In the genomic region with DNA sequence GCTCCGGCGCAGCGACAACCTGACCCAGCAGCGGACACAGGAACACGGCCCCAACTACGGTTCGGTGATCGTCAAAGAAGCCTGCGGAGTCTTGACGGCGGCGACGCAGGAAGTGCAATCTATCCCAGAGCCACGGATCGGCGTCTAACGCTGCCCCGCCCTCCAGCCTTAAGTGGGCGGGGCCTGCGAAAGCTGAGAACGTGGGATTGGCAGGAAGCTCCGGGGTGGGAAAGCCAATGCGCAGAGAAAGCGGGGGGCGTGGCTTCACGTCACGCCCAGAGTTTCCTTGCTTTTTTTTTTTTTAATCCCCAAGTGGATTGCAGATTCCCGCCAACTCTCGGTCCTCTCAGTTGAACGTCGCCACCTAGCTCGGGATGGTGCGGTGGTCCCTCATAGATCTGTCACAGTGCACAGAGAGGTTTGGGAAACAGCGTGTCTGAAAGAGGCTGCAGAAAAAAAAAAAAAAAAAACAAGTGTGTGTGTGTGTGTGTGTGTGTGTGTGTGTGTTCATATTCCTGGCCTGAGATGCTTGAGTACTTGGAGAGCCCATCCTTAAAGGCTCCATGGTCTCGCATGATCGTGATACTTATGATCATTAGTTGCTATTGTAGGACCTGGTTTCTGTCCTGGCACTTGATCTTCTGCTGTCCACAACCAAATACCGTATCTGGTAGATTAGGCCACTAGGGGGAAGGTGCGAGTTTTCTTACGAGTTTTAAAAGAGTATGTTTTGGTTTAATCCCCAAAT, we compare ENCODE assay signal across 8 mouse cellular contexts. TPM values are rescaled to one million over a fixed set of nuclear protein-coding genes. Genes with fewer than 3 reads are reported as not detected.
A peak's percentile ranks its signal among the peaks of the same experiment; 100 is the strongest.
DNase-seq lines count a peak whose midpoint lies in the region; ATAC-seq and TF ChIP-seq lines count a peak whose summit lies in the region.

A gene (minus strand): TSS at position 114 of the 748 bp plus-strand sequence.

- intact Hi-C loops in heart, adult 2 months (cut with DNase I): loop anchor here (1.0 to 5.0 kb wide), 4 partner anchors 17 to 359 kb away; a partner anchor contains a TSS

- H3K27me3 ChIP-seq in embryonic facial prominence, embryonic 14.5 days (replicated peaks; ENCODE audit: control insufficient read depth, insufficient read depth, low read length): no peaks in the 10 kb centered on the region
- no peaks in the 10 kb centered on the region for H3K27me3 ChIP-seq in heart, adult 2 months (ENCODE audit: control insufficient read depth, insufficient read depth, low read length)
- H3K27me3 ChIP-seq in limb, embryonic 13.5 days: no peaks in the 10 kb centered on the region
- H3K27me3 ChIP-seq in midbrain, embryonic 16.5 days (ENCODE audit: control insufficient read depth, insufficient read depth, low read depth, low read length): no peaks in the 10 kb centered on the region

- H3K4me1 ChIP-seq in embryonic facial prominence, embryonic 14.5 days (ENCODE audit: control insufficient read depth, insufficient read depth, low read length): peaks cover 3% of the 10 kb centered on the region; the same call in 1 of the 2 replicates
- H3K4me1 ChIP-seq in heart, adult 2 months (ENCODE audit: control insufficient read depth, insufficient read depth, low read length): peaks cover 1% of the 10 kb centered on the region; the same call in 1 of the 2 replicates
- peaks cover 13% of the 10 kb centered on the region for H3K4me1 ChIP-seq in limb, embryonic 13.5 days
- peaks cover 11% of the 10 kb centered on the region for H3K4me1 ChIP-seq in midbrain, embryonic 16.5 days (ENCODE audit: control insufficient read depth, insufficient read depth, low read length)

- peak within 1 kb of the TSS; percentile 63 for H3K27ac ChIP-seq in embryonic facial prominence, embryonic 14.5 days (replicated peaks; ENCODE audit: low read depth, low read length)
- H3K27ac ChIP-seq in heart, adult 2 months: peak within 1 kb of the TSS; percentile 80
- peak within 1 kb of the TSS; percentile 11; the same call in 1 of the 2 replicates for H3K27ac ChIP-seq in limb, embryonic 13.5 days
- peak within 1 kb of the TSS; percentile 70 for H3K27ac ChIP-seq in midbrain, embryonic 16.5 days (ENCODE audit: low read length)

- no peaks in the 10 kb centered on the region for H3K9me3 ChIP-seq in embryonic facial prominence, embryonic 14.5 days (ENCODE audit: control insufficient read depth, low read length)
- no peaks in the 10 kb centered on the region for H3K9me3 ChIP-seq in limb, embryonic 13.5 days
- no peaks in the 10 kb centered on the region for H3K9me3 ChIP-seq in midbrain, embryonic 16.5 days (replicated peaks; ENCODE audit: control insufficient read depth, low read length, poor library complexity, severe bottlenecking)

- TF ChIP-seq EP300 in heart, adult 2 months (IDR thresholded peaks at IDR 0.05; ENCODE audit: insufficient read depth, low read depth, low read length): peak; percentile 74; the same call in 1 of the 2 replicates

- TF ChIP-seq POLR2A in heart, adult 2 months (IDR thresholded peaks at IDR 0.05; ENCODE audit: insufficient read depth, low read depth, low read length): peak; percentile 94

- peak; percentile 71 for TF ChIP-seq CTCF in heart, adult 2 months (IDR thresholded peaks at IDR 0.05)

- H3K36me3 ChIP-seq in embryonic facial prominence, embryonic 14.5 days (ENCODE audit: control insufficient read depth, insufficient read depth, low read length): peaks cover 26% of the 10 kb centered on the region
- H3K36me3 ChIP-seq in heart, adult 2 months (ENCODE audit: control insufficient read depth, insufficient read depth, low read length): peaks cover 12% of the 10 kb centered on the region
- H3K36me3 ChIP-seq in limb, embryonic 13.5 days: peaks cover 27% of the 10 kb centered on the region
- H3K36me3 ChIP-seq in midbrain, embryonic 16.5 days (ENCODE audit: control insufficient read depth, insufficient read depth, low read length): peaks cover 8% of the 10 kb centered on the region

- H3K79me2 ChIP-seq in heart, adult 2 months (replicated peaks; ENCODE audit: control insufficient read depth, insufficient read depth, low read length): peaks cover 1% of the 10 kb centered on the region; the same call in 1 of the 2 replicates

- peak within 1 kb of the TSS; percentile 89 for H3K4me2 ChIP-seq in embryonic facial prominence, embryonic 14.5 days (ENCODE audit: low read depth, low read length)
- H3K4me2 ChIP-seq in limb, embryonic 13.5 days (replicated peaks): peak within 1 kb of the TSS; percentile 93
- H3K4me2 ChIP-seq in midbrain, embryonic 16.5 days (ENCODE audit: low read length): peak within 1 kb of the TSS; percentile 65

- ATAC-seq in embryonic facial prominence, embryonic 14.5 days (ENCODE audit: low read depth): peak; percentile 92
- peak; percentile 92 for ATAC-seq in limb, embryonic 13.5 days (ENCODE audit: low FRiP score, low read depth)
- peak; percentile 92 for ATAC-seq in midbrain, embryonic 16.5 days

- DNase-seq in 3T3-L1 (ENCODE audit: low read depth, low spot score): peak; percentile 96
- DNase-seq in adrenal gland, postnatal 4 days (ENCODE audit: low spot score in 2 of 2): peak; percentile 81 to 82
- DNase-seq in embryonic facial prominence, embryonic 14.5 days (ENCODE audit: low spot score): peak; percentile 99
- peak; percentile 97 to 98 for DNase-seq in heart, adult 2 months
- peak; percentile 96 to 97 for DNase-seq in kidney, adult 8-10 months
- DNase-seq in spleen, postnatal 10 days (ENCODE audit: low spot score in 2 of 2): peak; percentile 96 to 97

- H3K9ac ChIP-seq in embryonic facial prominence, embryonic 14.5 days (ENCODE audit: low read depth, low read length): peak within 1 kb of the TSS; percentile 75
- peak within 1 kb of the TSS; percentile 87 for H3K9ac ChIP-seq in heart, adult 2 months (ENCODE audit: low read depth, low read length)
- peak within 1 kb of the TSS; percentile 86 for H3K9ac ChIP-seq in limb, embryonic 13.5 days
- H3K9ac ChIP-seq in midbrain, embryonic 16.5 days (ENCODE audit: low read depth, low read length): peak within 1 kb of the TSS; percentile 89

- H3K4me3 ChIP-seq in embryonic facial prominence, embryonic 14.5 days (ENCODE audit: low read depth, low read length): peak within 1 kb of the TSS; percentile 76
- peak within 1 kb of the TSS; percentile 78 for H3K4me3 ChIP-seq in heart, adult 2 months
- peak within 1 kb of the TSS; percentile 71 for H3K4me3 ChIP-seq in limb, embryonic 13.5 days
- peak within 1 kb of the TSS; percentile 70 for H3K4me3 ChIP-seq in midbrain, embryonic 16.5 days (ENCODE audit: low read depth, low read length)

- under 1% methylated on average over 39 of the region's 39 CpGs for WGBS in embryonic facial prominence, embryonic 14.5 days
- 1% methylated on average over 39 of the region's 39 CpGs for WGBS in heart, adult 2 months
- under 1% methylated on average over 39 of the region's 39 CpGs for WGBS in limb, embryonic 13.5 days
- WGBS in midbrain, embryonic 16.5 days: under 1% methylated on average over 39 of the region's 39 CpGs

RNA-seq across cellular contexts. Expression of the gene that starts here (rescaled TPM):
- 100 to 1,000 TPM; 154 to 157 TPM for total RNA-seq in adrenal gland, postnatal 4 days (2021)
- 335 and 353 TPM in 2 replicates for polyA plus RNA-seq in embryonic facial prominence, embryonic 14.5 days (2014; fragmentation: Nextera tagmentation; extraction: Ambion mirVana)
- 100 to 1,000 TPM; 132 to 142 TPM for total RNA-seq in heart, adult 2 months (2021)
- polyA plus RNA-seq in heart, adult 2 months (2012; rRNA removed): 116 and 221 TPM in 2 replicates
- polyA plus RNA-seq in limb, embryonic 13.5 days (2015; fragmentation: Nextera tagmentation; extraction: Ambion mirVana): 408 and 411 TPM in 2 replicates
- polyA plus RNA-seq in midbrain, embryonic 16.5 days (2015; fragmentation: Nextera tagmentation; extraction: Ambion mirVana): 334 and 348 TPM in 2 replicates

Comparison
In these comparisons a context has a peak if more than half of its experiments do, and no peak if none do; other contexts are left out.
1. Peak in every context shown above with its lines: DNase-seq, ATAC-seq, H3K4me3 ChIP-seq and H3K27ac ChIP-seq.
2. H3K27ac ChIP-seq: peak in every context shown above with its lines; median percentile 80 in heart, adult 2 months; 70 in midbrain, embryonic 16.5 days; 63 in embryonic facial prominence, embryonic 14.5 days; 11 in limb, embryonic 13.5 days.